Mouse (Mus musculus) MEL (cell line): ENCODE measurements around the gene Olfr272. TPM values are rescaled to one million over a fixed set of nuclear protein-coding genes. Genes with fewer than 3 reads are reported as not detected.

Source experiments
- DNase-seq: peaks from one replicate; pipeline ENCODE4 v3.0.0; 2011; ENCODE audit warnings: low read depth, low spot score
- H3K27ac ChIP-seq: 2 replicates; pipeline ENCODE4 v1.5.1; 2012; ENCODE audit warnings: low read depth, mild to moderate bottlenecking, control low read depth, low read length, moderate library complexity; ENCODE audit not compliant: control insufficient read depth
- H3K27me3 ChIP-seq, 2 experiments: fragments of 150-350 bp in 1 of 2; sonication (generic) in 1 of 2; 2 replicates each; pipeline ENCODE4 v1.6.1; 2012; ENCODE audit warnings: low read length in 2 of 2, mild to moderate bottlenecking in 2 of 2, improper control_type of control experiment in 1 of 2, moderate library complexity in 1 of 2; ENCODE audit not compliant: insufficient read depth in 2 of 2, control insufficient read depth in 1 of 2
- H3K36me3 ChIP-seq, 2 experiments: 2 replicates each; pipeline ENCODE4 v1.6.1; 2012 to 2014; ENCODE audit warnings: low read length in 2 of 2, improper control_type of control experiment in 1 of 2, inconsistent platforms in 1 of 2, mild to moderate bottlenecking in 1 of 2; ENCODE audit not compliant: insufficient read depth in 2 of 2, control insufficient read depth in 1 of 2
- H3K4me1 ChIP-seq, 2 experiments: fragments of 150-350 bp in 1 of 2; sonication (generic) in 1 of 2; 2 replicates each; pipeline ENCODE4 v1.6.1; 2012; ENCODE audit warnings: low read length in 2 of 2, improper control_type of control experiment in 1 of 2, mild to moderate bottlenecking in 1 of 2; ENCODE audit not compliant: insufficient read depth in 2 of 2, control insufficient read depth in 1 of 2
- H3K4me3 ChIP-seq, 2 experiments: fragments of 150-350 bp in 1 of 2; sonication (generic) in 1 of 2; 2 replicates each; pipeline ENCODE4 v1.5.1; 2012; ENCODE audit warnings: low read depth in 2 of 2, low read length in 2 of 2, mild to moderate bottlenecking in 2 of 2, moderate library complexity in 2 of 2, control low read depth in 1 of 2, improper control_type of control experiment in 1 of 2; ENCODE audit not compliant: control insufficient read depth in 1 of 2, insufficient read depth in 1 of 2
- H3K79me2 ChIP-seq: 2 replicates; pipeline ENCODE4 v1.6.1; 2012; ENCODE audit warnings: mild to moderate bottlenecking, low read length, moderate library complexity; ENCODE audit not compliant: control insufficient read depth, poor library complexity, insufficient read depth
- H3K9ac ChIP-seq: 2 replicates; pipeline ENCODE4 v1.6.1; 2012; ENCODE audit warnings: low read depth, mild to moderate bottlenecking, control low read depth, low read length, moderate library complexity; ENCODE audit not compliant: control insufficient read depth, poor library complexity, severe bottlenecking
- H3K9me3 ChIP-seq: fragments of 150-350 bp; sonication (generic); replicated peaks from 2 replicates; pipeline ENCODE4 v1.6.1; 2012; ENCODE audit warnings: mild to moderate bottlenecking, low read length, improper control_type of control experiment, moderate library complexity; ENCODE audit not compliant: insufficient read depth
- CHD2 ChIP-seq: IDR thresholded peaks from 2 replicates; pipeline ENCODE4 v1.6.1; 2011; ENCODE audit warnings: low read length, improper control_type of control experiment
- EP300 ChIP-seq, 2 experiments: IDR thresholded peaks; 2 replicates each; pipeline ENCODE4 v1.6.1; 2011; ENCODE audit warnings: improper control_type of control experiment in 2 of 2, low read length in 2 of 2, low read depth in 1 of 2, mild to moderate bottlenecking in 1 of 2
- JUND ChIP-seq: IDR thresholded peaks from 2 replicates; pipeline ENCODE4 v1.6.1; 2011; ENCODE audit warnings: low read depth, mild to moderate bottlenecking, improper control_type of control experiment, low read length
- KAT2A ChIP-seq: conservative IDR thresholded peaks from 2 replicates; pipeline ENCODE4 v1.6.1; 2012; ENCODE audit warnings: low read depth, low read length, improper control_type of control experiment, inconsistent platforms
- MAZ ChIP-seq: IDR thresholded peaks from 2 replicates; pipeline ENCODE4 v1.6.1; 2012; ENCODE audit warnings: low read depth, mild to moderate bottlenecking, inconsistent platforms, low read length, improper control_type of control experiment
- MEF2A ChIP-seq: IDR thresholded peaks from 2 replicates; pipeline ENCODE4 v1.6.1; 2014; ENCODE audit warnings: low read depth, mild to moderate bottlenecking, inconsistent platforms, low read length, improper control_type of control experiment; ENCODE audit not compliant: poor library complexity, insufficient replicate concordance, severe bottlenecking; ENCODE audit errors: extremely low read depth
- MXI1 ChIP-seq: IDR thresholded peaks from 2 replicates; pipeline ENCODE4 v1.6.1; 2011; ENCODE audit warnings: mild to moderate bottlenecking, low read depth, low read length, improper control_type of control experiment
- MYB ChIP-seq: IDR thresholded peaks from 2 replicates; pipeline ENCODE4 v1.6.1; 2011; ENCODE audit warnings: mild to moderate bottlenecking, low read depth, low read length, improper control_type of control experiment
- MYC ChIP-seq: IDR thresholded peaks from 2 replicates; pipeline ENCODE4 v1.6.1; 2011; ENCODE audit warnings: low read depth, mild to moderate bottlenecking, low read length, improper control_type of control experiment, moderate library complexity
- NELFE ChIP-seq: IDR thresholded peaks from 2 replicates; pipeline ENCODE4 v1.6.1; 2011; ENCODE audit warnings: low read depth, low read length, improper control_type of control experiment
- POLR2AphosphoS2 ChIP-seq: IDR thresholded peaks from 2 replicates; pipeline ENCODE4 v1.6.1; 2011; ENCODE audit warnings: low read length, improper control_type of control experiment
- POLR2AphosphoS5 ChIP-seq: IDR thresholded peaks from 2 replicates; pipeline ENCODE4 v1.6.1; 2012; ENCODE audit warnings: low read depth, borderline replicate concordance, mild to moderate bottlenecking, inconsistent platforms, low read length, moderate library complexity, mixed read lengths
- RCOR1 ChIP-seq: IDR thresholded peaks from 2 replicates; pipeline ENCODE4 v1.6.1; 2012; ENCODE audit warnings: low read depth, mild to moderate bottlenecking, inconsistent platforms, low read length, improper control_type of control experiment
- TAL1 ChIP-seq: IDR thresholded peaks from 2 replicates; pipeline ENCODE4 v1.6.1; 2012; ENCODE audit warnings: mild to moderate bottlenecking, inconsistent platforms, low read length, moderate library complexity, mixed read lengths
- UBTF ChIP-seq: IDR thresholded peaks from 2 replicates; pipeline ENCODE4 v1.6.1; 2012; ENCODE audit warnings: low read depth, mild to moderate bottlenecking, inconsistent platforms, low read length, improper control_type of control experiment, moderate library complexity, borderline replicate concordance; ENCODE audit not compliant: insufficient read depth
- ZKSCAN1 ChIP-seq: IDR thresholded peaks from 2 replicates; pipeline ENCODE4 v1.6.1; 2012; ENCODE audit warnings: low read depth, mild to moderate bottlenecking, inconsistent platforms, low read length, improper control_type of control experiment, moderate library complexity
- ZMIZ1 ChIP-seq: IDR thresholded peaks from 2 replicates; pipeline ENCODE4 v1.6.1; 2012; ENCODE audit warnings: low read depth, mild to moderate bottlenecking, inconsistent platforms, low read length, improper control_type of control experiment, moderate library complexity
- ZNF384 ChIP-seq: IDR thresholded peaks from 2 replicates; pipeline ENCODE4 v1.6.1; 2012; ENCODE audit warnings: low read depth, mild to moderate bottlenecking, inconsistent platforms, low read length, improper control_type of control experiment
- polyA plus RNA-seq, 2 experiments: library from polyadenylated mRNA; stranded (reverse) in 1 of 2; unstranded in 1 of 2; fragments of >175 nt in 1 of 2; fragments of >200 nt in 1 of 2; gene quantifications; 2 replicates each; pipeline versions ENCODE4 v1.2.1 to v1.2.4; 2012; ENCODE audit warnings: low replicate concordance in 2 of 2, low read depth in 1 of 2; ENCODE audit not compliant: insufficient read length in 2 of 2, insufficient read depth in 1 of 2, missing spikeins in 1 of 2
- total RNA-seq: library from RNA; depleted of rRNA; stranded (reverse); fragments of 300-350 nt; gene quantifications from 2 replicates; pipeline ENCODE4 v1.2.3, GENCODE M21; 2012

The Olfr272 gene
- total and polyA plus RNA-seq, 3 experiments = not detected

GRCm38 (mm10) chr4:52930480-52930879 is 11.5 kb upstream of the Olfr272 start:
- TF ChIP-seq MAZ (no peak), MYB (0 out of 2 replicates have a peak, but pooled peaks have one; percentile 39), JUND (no peak), MYC (no peak), MXI1 (no peak), ZNF384 (no peak), EP300 (IDR thresholded peaks at IDR 0.05; ENCODE audit: low read depth in 1 of 2, low read length in 2 of 2) (peak in 1 of 2 experiments; percentile 23; a peak in 1 of 4 replicates), KAT2A (no peak), MEF2A (no peak), RCOR1 (no peak), UBTF (no peak)
- H3K4me3 ChIP-seq = no peak overlapping the region
- no peaks in the 10 kb centered on the region for H3K9me3 ChIP-seq
- DNase-seq = peak; percentile 29
- no peak overlapping the region for H3K27ac ChIP-seq
- no peaks in the 10 kb centered on the region for H3K36me3 ChIP-seq
- H3K9ac ChIP-seq = no peak overlapping the region
- peaks cover 0 to 5% of the 10 kb centered on the region in 2 experiments; a peak in 1 of 4 replicates for H3K4me1 ChIP-seq
- H3K27me3 ChIP-seq = peaks cover 1 to 16% of the 10 kb centered on the region in 2 experiments
- H3K79me2 ChIP-seq = no peaks in the 10 kb centered on the region

GRCm38 (mm10) chr4:52917311-52917688 is 1.7 kb downstream of the Olfr272 start:
- no peak overlapping the region for H3K27ac ChIP-seq
- no peaks in the 10 kb centered on the region for H3K9me3 ChIP-seq
- H3K27me3 ChIP-seq = no peaks in the 10 kb centered on the region
- no peak overlapping the region for H3K9ac ChIP-seq
- no peaks in the 10 kb centered on the region for H3K79me2 ChIP-seq
- TF ChIP-seq CHD2 (no peak), POLR2AphosphoS2 (no peak), POLR2AphosphoS5 (no peak), TAL1 (no peak), MYC (no peak), NELFE (no peak), ZMIZ1 (no peak), MEF2A (no peak), ZKSCAN1 (no peak), UBTF (no peak)
- H3K4me1 ChIP-seq = no peaks in the 10 kb centered on the region; a peak in 2 of 4 replicates
- DNase-seq = no peak
- H3K36me3 ChIP-seq = no peaks in the 10 kb centered on the region
- H3K4me3 ChIP-seq = peak overlapping the region in 1 of 2 experiments; percentile 1; a peak in 1 of 4 replicates
